In genomic region chr13:44622661-44623355, GRCm38 (mm10) we compare ENCODE assay signal across 8 mouse cellular contexts.
A peak's percentile ranks its signal among the peaks of the same experiment; 100 is the strongest.
DNase-seq lines count a peak whose midpoint lies in the region; ATAC-seq and TF ChIP-seq lines count a peak whose summit lies in the region.

No protein-coding gene starts in this region.

- no peak overlapping the region for H3K9ac ChIP-seq in intestine, embryonic 15.5 days
- H3K9ac ChIP-seq in intestine, postnatal 0 days (ENCODE audit: low read depth, low read length) = no peak overlapping the region
- peak overlapping the region; percentile 40 for H3K9ac ChIP-seq in heart, embryonic 14.5 days (ENCODE audit: low read length)

- ATAC-seq in intestine, embryonic 15.5 days = peak; percentile 65
- no peak; the same call in 1 of the 2 replicates for ATAC-seq in intestine, postnatal 0 days
- ATAC-seq in heart, embryonic 14.5 days (ENCODE audit: insufficient number of reproducible peaks, insufficient read depth, low FRiP score, low read depth) = peak; percentile 37; the same call in 1 of the 2 replicates
- no peak for ATAC-seq in activated CD4-positive, CD25-positive, alpha-beta regulatory T cell, adult 4 months

- H3K27ac ChIP-seq in intestine, embryonic 15.5 days = no peak overlapping the region
- H3K27ac ChIP-seq in intestine, postnatal 0 days (ENCODE audit: low read depth, low read length) = no peak overlapping the region
- H3K27ac ChIP-seq in heart, embryonic 14.5 days (replicated peaks in 1 of 2; ENCODE audit: control insufficient read depth in 1 of 2, insufficient read depth in 1 of 2, low read depth in 2 of 2, low read length in 2 of 2) = peak overlapping the region; percentile 79 to 92

- H3K27me3 ChIP-seq in intestine, embryonic 15.5 days (replicated peaks) = no peaks in the 10 kb centered on the region
- H3K27me3 ChIP-seq in intestine, postnatal 0 days (replicated peaks; ENCODE audit: control insufficient read depth, insufficient read depth, low read length) = no peaks in the 10 kb centered on the region
- H3K27me3 ChIP-seq in heart, embryonic 14.5 days (ENCODE audit: control insufficient read depth, insufficient read depth, low read length) = no peaks in the 10 kb centered on the region

- TF ChIP-seq CTCF in intestine, postnatal 0 days (IDR thresholded peaks at IDR 0.05; ENCODE audit: low read depth) = no peak

- H3K4me3 ChIP-seq in intestine, embryonic 15.5 days (replicated peaks) = no peak overlapping the region
- no peak overlapping the region for H3K4me3 ChIP-seq in intestine, postnatal 0 days (ENCODE audit: low read depth, low read length)
- no peak overlapping the region for H3K4me3 ChIP-seq in heart, embryonic 14.5 days (ENCODE audit: control insufficient read depth in 1 of 2, insufficient read depth in 1 of 2, low read depth in 1 of 2, low read length in 2 of 2)

- no peak overlapping the region for H3K4me2 ChIP-seq in intestine, embryonic 15.5 days (replicated peaks)
- no peak overlapping the region for H3K4me2 ChIP-seq in intestine, postnatal 0 days (replicated peaks; ENCODE audit: low read depth)
- peak overlapping the region; percentile 40 for H3K4me2 ChIP-seq in heart, embryonic 14.5 days (ENCODE audit: low read length)

- H3K9me3 ChIP-seq in intestine, embryonic 15.5 days = no peaks in the 10 kb centered on the region
- no peaks in the 10 kb centered on the region for H3K9me3 ChIP-seq in intestine, postnatal 0 days (ENCODE audit: control insufficient read depth)
- H3K9me3 ChIP-seq in heart, embryonic 14.5 days (ENCODE audit: control insufficient read depth, low read length) = no peaks in the 10 kb centered on the region

- no peaks in the 10 kb centered on the region for H3K36me3 ChIP-seq in intestine, embryonic 15.5 days
- H3K36me3 ChIP-seq in intestine, postnatal 0 days (ENCODE audit: control insufficient read depth, insufficient read depth) = no peaks in the 10 kb centered on the region
- no peaks in the 10 kb centered on the region for H3K36me3 ChIP-seq in heart, embryonic 14.5 days (ENCODE audit: control insufficient read depth, insufficient read depth, low read length)

- WGBS in intestine, embryonic 15.5 days = 40% methylated on average over 12 of the region's 12 CpGs
- WGBS in intestine, postnatal 0 days = 41% methylated on average over 12 of the region's 12 CpGs
- WGBS in heart, embryonic 14.5 days = 13% methylated on average over 12 of the region's 12 CpGs

- H3K4me1 ChIP-seq in intestine, embryonic 15.5 days (replicated peaks) = peaks cover 10% of the 10 kb centered on the region; the same call in 1 of the 2 replicates
- no peaks in the 10 kb centered on the region; the same call in 1 of the 2 replicates for H3K4me1 ChIP-seq in intestine, postnatal 0 days (replicated peaks; ENCODE audit: control insufficient read depth, insufficient read depth, low read length)
- peaks cover 43 to 47% of the 10 kb centered on the region in 2 experiments for H3K4me1 ChIP-seq in heart, embryonic 14.5 days (ENCODE audit: control insufficient read depth in 2 of 2, insufficient read depth in 2 of 2, low read length in 2 of 2)

- peak; percentile 24 to 42 for DNase-seq in cerebellum, adult 18-20 months
- DNase-seq in lung, adult 18-20 months = peak; percentile 68 to 80
- peak; percentile 32 for DNase-seq in urinary bladder, postnatal 25 days (ENCODE audit: low spot score)
- DNase-seq in thymus, postnatal 14 days = no peak

Comparison
In these comparisons a context has a peak if more than half of its experiments do, and no peak if none do; other contexts are left out.
1. ATAC-seq: peak in intestine, embryonic 15.5 days (single experiment) and heart, embryonic 14.5 days (single experiment); none in intestine, postnatal 0 days (single experiment) and activated CD4-positive, CD25-positive, alpha-beta regulatory T cell, adult 4 months (single experiment).
2. H3K27ac ChIP-seq: peak in heart, embryonic 14.5 days (2 of 2); none in intestine, embryonic 15.5 days (single experiment) and intestine, postnatal 0 days (single experiment).